Mouse (Mus musculus) erythroblast, embryonic 14.5 days (primary cell): Measurements from ENCODE around the gene Pkig. TPM values are rescaled to one million over a fixed set of nuclear protein-coding genes. Genes with fewer than 3 reads are reported as not detected.
"Not testable (repeated sequence)": the region's sequence is repeated elsewhere in the genome, so short reads cannot be mapped to it uniquely, and the experiment has no call there.

ENCODE experiments used
- H3K27me3 ChIP-seq: 2 replicates; pipeline ENCODE4 v1.6.1; 2012; ENCODE audit warnings: inconsistent platforms; ENCODE audit not compliant: control insufficient read depth
- H3K36me3 ChIP-seq: 2 replicates; pipeline ENCODE4 v1.6.1; 2012; ENCODE audit warnings: mild to moderate bottlenecking, inconsistent platforms; ENCODE audit not compliant: control insufficient read depth
- H3K4me1 ChIP-seq: 2 replicates; pipeline ENCODE4 v1.6.1; 2012; ENCODE audit warnings: inconsistent platforms; ENCODE audit not compliant: control insufficient read depth
- H3K4me3 ChIP-seq: replicated peaks from 2 replicates; pipeline ENCODE3; 2012; ENCODE audit warnings: moderate library complexity, mild to moderate bottlenecking, inconsistent platforms
- H3K9me3 ChIP-seq: 2 replicates; pipeline ENCODE4 v1.6.1; 2012; ENCODE audit warnings: low read length, inconsistent platforms, mixed read lengths; ENCODE audit not compliant: control insufficient read depth
- GATA1 ChIP-seq: IDR thresholded peaks from 2 replicates; pipeline ENCODE4 v1.6.1; 2012; ENCODE audit warnings: low read length, inconsistent platforms, mixed read lengths
- TAL1 ChIP-seq: IDR thresholded peaks from 3 replicates; pipeline ENCODE4 v1.6.1; 2012; ENCODE audit warnings: low read length, inconsistent platforms, mixed read lengths
- polyA plus RNA-seq: library from polyadenylated mRNA; stranded (reverse); fragments of >175 nt; gene quantifications from 2 replicates; pipeline ENCODE4 v1.2.3, GENCODE M21; 2012

Gene Pkig
- polyA plus RNA-seq, 1 experiment: 157 TPM

DNA sequence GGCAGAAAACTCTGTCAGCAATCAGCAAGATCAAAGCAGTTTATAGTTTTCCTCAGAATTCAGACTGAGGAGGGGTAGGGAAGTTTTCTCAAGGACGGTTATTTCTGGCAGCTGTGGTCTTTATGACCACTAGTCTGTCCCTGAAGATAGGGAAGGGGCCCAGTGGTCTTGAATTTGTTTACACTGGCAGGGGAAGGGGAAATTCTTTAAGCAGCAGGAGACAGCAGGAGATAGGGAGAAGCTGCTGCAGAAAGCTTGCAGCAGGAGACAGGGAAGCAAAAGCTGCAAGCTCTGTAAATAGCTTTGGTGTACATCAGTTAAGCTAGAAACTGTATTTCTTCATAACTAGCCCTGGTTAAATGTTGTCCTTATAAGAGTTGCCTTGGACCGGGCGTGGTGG lies 16.5 kb upstream of the Pkig start:
- Histone ChIP-seq H3K27me3 (no peaks in the 10 kb centered on the region), H3K36me3 (peaks cover 75% of the 10 kb centered on the region), H3K9me3 (no peaks in the 10 kb centered on the region), H3K4me1 (peaks cover 71% of the 10 kb centered on the region), H3K4me3 (peak overlapping the region; percentile 95)
- TF ChIP-seq GATA1: no peak

DNA sequence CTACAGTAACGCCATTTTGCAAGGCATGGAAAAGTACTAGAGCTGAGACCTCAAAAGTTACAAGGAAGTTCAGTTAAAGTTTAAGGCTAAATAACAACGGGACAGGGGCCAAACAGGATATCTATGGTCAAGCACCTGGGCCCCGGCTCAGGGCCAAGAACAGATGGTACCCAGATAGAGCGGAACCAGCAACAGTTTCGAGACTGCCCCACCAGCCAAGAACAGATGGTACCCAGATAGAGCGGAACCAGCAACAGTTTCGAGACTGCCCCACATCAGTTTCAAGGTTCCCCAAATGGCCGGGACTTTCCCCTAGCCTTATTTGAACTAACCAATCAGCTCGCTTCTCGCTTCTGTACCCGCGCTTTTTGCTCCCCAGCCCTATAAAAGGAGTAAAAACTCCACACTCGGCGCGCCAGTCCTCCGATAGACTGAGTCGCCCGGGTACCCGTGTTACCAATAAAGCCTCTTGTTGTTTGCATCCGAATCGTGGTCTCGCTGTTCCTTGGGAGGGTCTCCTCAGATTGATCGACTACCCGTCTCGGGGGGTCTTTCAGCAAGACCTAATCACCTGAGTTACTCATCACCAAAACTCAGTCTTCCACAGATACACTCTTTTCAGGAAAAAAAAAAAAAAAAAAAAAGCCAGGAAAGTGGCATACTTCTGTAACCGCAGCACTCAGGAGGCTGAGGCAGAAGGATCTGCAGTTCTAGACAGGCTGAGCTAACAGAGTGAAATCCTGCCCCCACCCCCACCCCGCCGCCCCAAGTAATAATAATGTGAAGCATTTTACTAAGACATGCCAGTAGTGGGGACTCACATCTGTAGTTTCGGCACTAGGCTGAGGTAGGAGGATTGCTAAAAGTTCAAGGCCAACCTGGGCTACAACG lies 15.3 kb upstream of the Pkig start:
- H3K36me3 ChIP-seq: peaks cover 63% of the 10 kb centered on the region

DNA sequence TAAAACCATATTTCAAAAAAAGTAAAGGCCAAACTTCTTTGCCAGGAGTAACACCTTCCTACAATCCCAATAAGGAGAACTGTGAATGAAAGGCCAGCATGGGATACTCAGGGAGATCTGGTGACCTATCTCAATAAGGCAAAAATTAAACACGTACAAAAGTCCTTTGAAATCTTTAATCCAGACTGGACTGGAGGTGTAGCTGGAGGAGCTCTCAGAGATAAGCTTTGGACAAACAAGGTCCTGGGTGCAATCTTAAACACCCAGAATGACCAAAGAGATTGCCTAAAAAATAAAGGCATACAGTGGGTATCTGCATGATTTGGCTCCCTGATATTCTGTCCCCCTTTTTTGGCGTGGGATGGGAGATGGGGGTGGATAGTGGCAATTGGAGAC lies 14.6 kb upstream of the Pkig start:
- Histone ChIP-seq H3K9me3 (no peaks in the 10 kb centered on the region), H3K4me1 (peaks cover 57% of the 10 kb centered on the region), H3K4me3 (peak overlapping the region; percentile 95), H3K36me3 (peaks cover 56% of the 10 kb centered on the region), H3K27me3 (no peaks in the 10 kb centered on the region)
- TF ChIP-seq TAL1 (no peak), GATA1 (peak; percentile 47)

More for the DNA sequence above, 15.3 kb upstream of the Pkig start:
- peak; percentile 83 for TF ChIP-seq GATA1
- TF ChIP-seq TAL1: peak; percentile 95
- Histone ChIP-seq H3K9me3 (no peaks in the 10 kb centered on the region), H3K27me3 (no peaks in the 10 kb centered on the region), H3K4me1 (peaks cover 63% of the 10 kb centered on the region), H3K4me3 (peak overlapping the region; percentile 95)

DNA sequence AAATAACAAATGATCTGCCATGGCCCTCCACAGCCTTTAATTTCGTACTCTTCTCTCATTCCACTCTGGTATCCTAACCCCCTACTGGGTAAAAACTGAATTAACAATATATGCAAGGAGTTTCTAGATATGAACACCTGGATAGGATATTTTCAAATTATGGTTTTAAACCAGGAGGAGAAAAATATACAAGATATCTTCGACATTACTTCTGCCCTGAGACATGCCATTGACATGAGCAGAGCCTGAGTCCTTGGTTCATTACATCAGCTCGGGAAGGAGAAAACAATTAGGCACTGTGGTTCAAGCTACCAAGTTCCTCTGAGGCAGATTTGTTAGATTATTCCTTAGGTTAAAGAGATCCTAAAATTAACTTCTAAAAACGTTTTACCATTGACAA lies 14.1 kb upstream of the Pkig start:
- Histone ChIP-seq H3K4me1 (peaks cover 53% of the 10 kb centered on the region), H3K9me3 (no peaks in the 10 kb centered on the region), H3K4me3 (peak overlapping the region; percentile 95), H3K36me3 (peaks cover 52% of the 10 kb centered on the region), H3K27me3 (no peaks in the 10 kb centered on the region)
- TF ChIP-seq TAL1 (no peak), GATA1 (no peak)

DNA sequence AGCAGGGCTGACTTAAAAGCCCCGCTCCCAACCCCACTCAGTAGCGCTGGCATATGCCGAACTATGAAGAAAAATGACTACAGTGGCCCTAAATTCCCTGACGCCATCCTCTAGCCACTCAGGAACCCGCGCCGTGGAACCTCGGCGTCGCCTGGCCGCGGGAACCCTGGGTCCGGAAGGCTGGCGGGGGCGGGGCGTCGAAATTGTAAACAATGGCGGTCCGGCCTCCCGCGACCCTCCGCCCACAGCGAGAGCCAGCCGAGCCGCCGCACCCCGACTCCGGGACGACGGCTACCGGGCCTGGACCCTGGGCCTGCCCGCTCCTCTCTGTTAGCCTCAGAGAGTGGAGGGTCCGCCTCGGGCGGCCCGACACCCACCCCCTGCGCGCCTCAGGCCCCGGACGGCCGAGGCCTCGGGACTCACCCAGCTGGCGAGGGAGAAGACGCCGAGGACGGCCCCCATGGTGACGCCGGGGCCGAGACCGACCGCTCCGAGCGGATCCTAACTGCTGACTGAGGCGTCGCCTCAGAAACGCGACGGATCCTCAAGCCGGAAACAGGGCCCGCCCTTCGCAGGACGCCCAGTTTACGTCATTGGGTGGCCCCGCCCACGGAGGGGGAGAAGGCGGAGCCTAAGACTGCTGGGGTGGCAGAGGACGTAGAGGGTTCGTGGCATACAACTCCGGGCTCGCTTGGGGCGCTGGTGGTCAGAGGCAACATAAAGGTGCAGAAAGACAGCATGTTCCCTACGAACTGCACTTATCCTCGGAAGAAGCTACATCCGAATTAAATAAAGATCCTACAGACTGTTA lies 13.4 kb upstream of the Pkig start, which contains the start of gene Serinc3:
Gene Serinc3 (minus strand): TSS at position 557 of the 811 bp plus-strand sequence.
- Histone ChIP-seq H3K4me3 (peak within 1 kb of the TSS; percentile 95), H3K4me1 (peaks cover 45% of the 10 kb centered on the region), H3K36me3 (peaks cover 44% of the 10 kb centered on the region), H3K27me3 (no peaks in the 10 kb centered on the region), H3K9me3 (no peaks in the 10 kb centered on the region)
- TF ChIP-seq TAL1 (no peak), GATA1 (no peak)

DNA sequence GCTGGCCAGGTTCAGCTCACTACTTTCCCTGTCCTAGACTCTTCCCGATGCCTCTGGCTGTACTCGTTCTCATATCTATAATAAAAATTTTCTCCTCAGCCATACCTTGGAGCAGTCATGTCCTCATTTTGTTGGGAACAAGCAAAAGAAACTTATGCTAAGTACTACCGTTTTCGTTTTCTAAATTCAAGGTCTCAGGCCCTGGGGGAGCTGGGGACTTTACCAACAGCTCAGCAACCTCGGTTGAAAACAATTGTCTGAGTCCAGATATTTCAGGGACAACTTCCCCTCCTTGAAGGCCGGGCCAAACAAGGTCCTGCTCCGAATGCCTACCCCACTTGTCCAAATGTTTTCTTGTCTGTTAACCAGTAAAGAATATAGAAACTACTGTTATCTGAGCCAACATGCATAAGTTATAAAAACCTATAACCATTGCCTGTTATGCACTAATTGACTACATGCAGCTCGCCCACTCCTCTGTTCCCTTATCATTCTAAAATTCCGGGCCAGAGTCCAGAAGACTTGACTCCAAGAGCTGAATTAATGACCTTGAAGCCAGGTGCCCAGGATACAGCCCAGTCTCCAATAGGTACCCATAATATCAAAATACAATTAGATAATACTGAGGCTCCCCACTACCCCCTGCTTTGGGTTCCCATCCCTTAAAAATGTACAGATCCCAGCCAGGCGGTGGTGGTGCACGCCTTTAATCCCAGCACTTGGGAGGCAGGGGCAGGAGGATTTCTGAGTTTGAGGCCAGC lies 12.3 kb upstream of the Pkig start:
- no peaks in the 10 kb centered on the region for H3K27me3 ChIP-seq
- peaks cover 6% of the 10 kb centered on the region for H3K9me3 ChIP-seq
- H3K4me1 ChIP-seq: peaks cover 34% of the 10 kb centered on the region
- TF ChIP-seq TAL1: no peak
- no peak for TF ChIP-seq GATA1
- H3K4me3 ChIP-seq: peak overlapping the region; percentile 95
- H3K36me3 ChIP-seq: peaks cover 33% of the 10 kb centered on the region

DNA sequence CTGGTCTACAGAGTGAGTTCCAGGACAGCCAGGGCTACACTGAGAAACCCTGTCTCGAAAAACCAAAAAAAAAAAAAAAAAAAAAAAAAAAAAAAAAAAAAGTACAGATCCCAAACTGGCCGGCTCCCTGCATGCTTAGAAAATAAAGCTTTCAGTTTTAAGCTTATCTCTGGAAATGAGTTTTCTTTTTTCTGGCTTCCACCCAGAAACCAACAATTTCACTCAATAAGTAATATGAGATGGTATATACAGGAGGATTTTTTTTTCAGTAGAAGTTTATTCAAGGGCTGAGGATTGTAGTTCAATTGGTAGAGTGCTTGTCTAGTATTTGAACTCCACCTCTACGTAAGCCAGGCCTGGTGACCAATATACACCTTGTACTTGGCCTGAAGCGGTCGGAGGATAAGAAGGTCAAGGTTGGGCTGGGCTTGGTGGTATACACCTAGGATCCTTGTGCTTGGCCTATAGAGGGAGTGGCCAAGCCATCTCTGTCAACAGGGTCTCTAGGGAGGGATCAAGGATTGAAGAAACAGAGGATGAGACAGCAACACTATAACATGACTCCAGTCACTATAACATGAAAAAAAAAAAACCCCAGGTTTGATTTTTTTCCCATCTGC lies 11.6 kb upstream of the Pkig start:
- no peaks in the 10 kb centered on the region for H3K27me3 ChIP-seq
- H3K9me3 ChIP-seq: peaks cover 6% of the 10 kb centered on the region
- H3K36me3 ChIP-seq: peaks cover 26% of the 10 kb centered on the region
- H3K4me3 ChIP-seq: no peak overlapping the region
- TF ChIP-seq TAL1: no peak
- TF ChIP-seq GATA1: no peak
- H3K4me1 ChIP-seq: peaks cover 28% of the 10 kb centered on the region

DNA sequence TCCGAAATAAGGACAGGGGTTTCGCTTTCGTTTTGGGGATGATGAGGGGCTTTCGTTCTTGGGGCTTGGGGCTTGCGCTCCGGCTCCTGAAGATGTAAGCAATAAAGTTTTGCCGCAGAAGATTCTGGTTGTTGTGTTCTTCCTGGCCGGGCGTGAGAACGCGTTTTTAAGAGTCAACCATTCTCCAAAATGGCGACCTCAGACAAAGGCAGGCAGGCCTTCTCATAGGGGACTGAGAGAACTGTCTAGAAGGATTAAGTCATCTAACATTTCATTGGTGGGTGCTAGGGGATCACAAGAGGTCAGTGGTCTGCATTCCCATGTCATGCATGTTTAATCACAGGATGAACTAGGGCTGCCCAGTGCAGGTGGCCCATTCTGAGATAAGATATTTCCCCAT lies 2.5 kb upstream of the Pkig start:
- H3K27me3 ChIP-seq, H3K4me3 ChIP-seq, H3K36me3 ChIP-seq, H3K9me3 ChIP-seq: not testable (repeated sequence)
- peaks cover 28% of the 10 kb centered on the region for H3K4me1 ChIP-seq
